Mouse (Mus musculus): ENCODE results near the gene Kctd4. TPM values are rescaled to one million over a fixed set of nuclear protein-coding genes. Genes with fewer than 3 reads are reported as not detected.

The Kctd4 gene
- total and polyA plus RNA-seq, 3 experiments: 0.01 to 0.08 TPM; not detected in 1

GRCm38 (mm10) chr14:75992371-75992770, 37.6 kb downstream of the Kctd4 start:
- H3K9me3 ChIP-seq (replicated peaks; ENCODE audit: insufficient read depth, low read length): no peaks in the 10 kb centered on the region
- DNase-seq (ENCODE audit: low read depth, low spot score): no peak
- H3K27me3 ChIP-seq (ENCODE audit: control insufficient read depth in 1 of 2, insufficient read depth in 2 of 2, low read length in 2 of 2): no peaks in the 10 kb centered on the region
- H3K9ac ChIP-seq (ENCODE audit: control insufficient read depth, low read depth, low read length, poor library complexity, severe bottlenecking): no peak overlapping the region
- H3K79me2 ChIP-seq (ENCODE audit: control insufficient read depth, insufficient read depth, low read length, poor library complexity): peaks cover 22% of the 10 kb centered on the region
- TF ChIP-seq USF1 (IDR thresholded peaks at IDR 0.05; ENCODE audit: low read depth, low read length) (no peak), E2F4 (IDR thresholded peaks at IDR 0.05; ENCODE audit: borderline replicate concordance, low read depth, low read length) (no peak), MXI1 (IDR thresholded peaks at IDR 0.05; ENCODE audit: low read depth, low read length) (no peak), RAD21 (IDR thresholded peaks at IDR 0.05; ENCODE audit: low read depth, low read length) (no peak), ZC3H11A (IDR thresholded peaks at IDR 0.05; ENCODE audit: low read depth, low read length) (no peak), MYB (IDR thresholded peaks at IDR 0.05; ENCODE audit: low read depth, low read length) (no peak), ELF1 (IDR thresholded peaks at IDR 0.05; ENCODE audit: low read depth, low read length) (no peak)
- H3K4me1 ChIP-seq (ENCODE audit: control insufficient read depth in 1 of 2, insufficient read depth in 2 of 2, low read length in 2 of 2): no peaks in the 10 kb centered on the region
- H3K27ac ChIP-seq (ENCODE audit: control insufficient read depth, low read depth, low read length): no peak overlapping the region
- peaks cover 2 to 23% of the 10 kb centered on the region in 2 experiments; a peak in 3 of 4 replicates for H3K36me3 ChIP-seq (ENCODE audit: control insufficient read depth in 1 of 2, insufficient read depth in 2 of 2, low read length in 2 of 2)
- no peak overlapping the region for H3K4me3 ChIP-seq (ENCODE audit: control insufficient read depth in 1 of 2, insufficient read depth in 1 of 2, low read depth in 2 of 2, low read length in 2 of 2)

GRCm38 (mm10) chr14:75998082-75998481, 43.3 kb downstream of the Kctd4 start:
- H3K36me3 ChIP-seq (ENCODE audit: control insufficient read depth in 1 of 2, insufficient read depth in 2 of 2, low read length in 2 of 2): peaks cover 10 to 15% of the 10 kb centered on the region in 2 experiments
- peaks cover 0 to 3% of the 10 kb centered on the region in 2 experiments; a peak in 2 of 4 replicates for H3K4me1 ChIP-seq (ENCODE audit: control insufficient read depth in 1 of 2, insufficient read depth in 2 of 2, low read length in 2 of 2)
- no peak overlapping the region for H3K4me3 ChIP-seq (ENCODE audit: control insufficient read depth in 1 of 2, insufficient read depth in 1 of 2, low read depth in 2 of 2, low read length in 2 of 2)
- no peak overlapping the region for H3K9ac ChIP-seq (ENCODE audit: control insufficient read depth, low read depth, low read length, poor library complexity, severe bottlenecking)
- no peak for DNase-seq (ENCODE audit: low read depth, low spot score)
- TF ChIP-seq ZNF384 (IDR thresholded peaks at IDR 0.05; ENCODE audit: low read depth, low read length) (no peak), POLR2AphosphoS2 (IDR thresholded peaks at IDR 0.05; ENCODE audit: low read length) (no peak), USF2 (IDR thresholded peaks at IDR 0.05; ENCODE audit: borderline replicate concordance in 1 of 2, insufficient read depth in 1 of 2, low read depth in 1 of 2, low read length in 2 of 2) (no peak), SIN3A (IDR thresholded peaks at IDR 0.05; ENCODE audit: low read length) (no peak), BHLHE40 (IDR thresholded peaks at IDR 0.05; ENCODE audit: borderline replicate concordance, low read depth, low read length) (no peak), NELFE (IDR thresholded peaks at IDR 0.05; ENCODE audit: low read depth, low read length) (no peak), CHD1 (IDR thresholded peaks at IDR 0.05; ENCODE audit: low read depth, low read length) (no peak), CTCF (IDR thresholded peaks at IDR 0.05 in 2 of 3, conservative IDR thresholded peaks at IDR 0.05 in 1 of 3; ENCODE audit: control insufficient read depth in 1 of 3, insufficient read depth in 1 of 3, low read depth in 2 of 3, low read length in 3 of 3, poor library complexity in 1 of 3, severe bottlenecking in 1 of 3) (no peak), GATA1 (IDR thresholded peaks at IDR 0.05; ENCODE audit: low read depth, low read length) (no peak), MYB (IDR thresholded peaks at IDR 0.05; ENCODE audit: low read depth, low read length) (no peak), TCF12 (IDR thresholded peaks at IDR 0.05; ENCODE audit: low read depth, low read length) (no peak), MEF2A (IDR thresholded peaks at IDR 0.05; ENCODE audit: extremely low read depth, insufficient replicate concordance, low read depth, low read length, poor library complexity, severe bottlenecking) (no peak), MXI1 (IDR thresholded peaks at IDR 0.05; ENCODE audit: low read depth, low read length) (no peak), POLR2A (IDR thresholded peaks at IDR 0.05; ENCODE audit: control insufficient read depth in 1 of 2, insufficient read depth in 1 of 2, low read depth in 1 of 2, low read length in 2 of 2, poor library complexity in 1 of 2) (no peak), ELF1 (IDR thresholded peaks at IDR 0.05; ENCODE audit: low read depth, low read length) (no peak), E2F4 (IDR thresholded peaks at IDR 0.05; ENCODE audit: borderline replicate concordance, low read depth, low read length) (no peak)
- peaks cover 35% of the 10 kb centered on the region for H3K79me2 ChIP-seq (ENCODE audit: control insufficient read depth, insufficient read depth, low read length, poor library complexity)
- H3K27me3 ChIP-seq (ENCODE audit: control insufficient read depth in 1 of 2, insufficient read depth in 2 of 2, low read length in 2 of 2): no peaks in the 10 kb centered on the region
- no peaks in the 10 kb centered on the region for H3K9me3 ChIP-seq (replicated peaks; ENCODE audit: insufficient read depth, low read length)
- H3K27ac ChIP-seq (ENCODE audit: control insufficient read depth, low read depth, low read length): no peak overlapping the region
